Mouse (Mus musculus) midbrain, embryonic 14.5 days (tissue): ENCODE measurements at regions not wholly inside any gene's neighbourhood (a gene's known extent, or its start where the extent isn't known, plus 50 kb on each side); places are given as distances from the start of the nearest gene placed in this dataset.
A peak's percentile ranks its signal among the peaks of the same experiment; 100 is the strongest.

Source experiments
- ATAC-seq: fragments of 200-750 bp; cut with Nextera tagmentation; 2 replicates; pipeline ENCODE4 v1.8.0; 2017; ENCODE audit warnings: moderate number of reproducible peaks, moderate library complexity; ENCODE audit not compliant: low FRiP score, low TSS enrichment
- DNase-seq: peaks from one replicate; pipeline ENCODE4 v3.0.0-alpha.2; 2015
- H3K27ac ChIP-seq: fragments of 300-500 bp; sonication (generic); replicated peaks from 2 replicates; pipeline ENCODE4 v1.5.1; 2014; ENCODE audit warnings: mild to moderate bottlenecking, low read depth, low read length, moderate library complexity
- H3K27me3 ChIP-seq: fragments of 300-500 bp; sonication (generic); 2 replicates; pipeline ENCODE4 v1.6.1; 2014; ENCODE audit warnings: low read length, control low read depth, mixed read lengths; ENCODE audit not compliant: control insufficient read depth, insufficient read depth
- H3K36me3 ChIP-seq: fragments of 300-500 bp; sonication (generic); 2 replicates; pipeline ENCODE4 v1.6.1; 2014; ENCODE audit warnings: low read length, control low read depth; ENCODE audit not compliant: control insufficient read depth, insufficient read depth
- H3K4me1 ChIP-seq: fragments of 300-500 bp; sonication (generic); 2 replicates; pipeline ENCODE4 v1.6.1; 2014; ENCODE audit warnings: mild to moderate bottlenecking, antibody characterized with exemption, low read length, control low read depth; ENCODE audit not compliant: control insufficient read depth, insufficient read depth
- H3K4me2 ChIP-seq: fragments of 300-500 bp; sonication (generic); 2 replicates; pipeline ENCODE4 v1.6.1; 2014; ENCODE audit warnings: mild to moderate bottlenecking, low read length, moderate library complexity
- H3K4me3 ChIP-seq: fragments of 300-500 bp; sonication (generic); replicated peaks from 2 replicates; pipeline ENCODE4 v1.5.1; 2014; ENCODE audit warnings: low read depth, low read length
- H3K9ac ChIP-seq: fragments of 300-500 bp; sonication (generic); replicated peaks from 2 replicates; pipeline ENCODE4 v1.6.1; 2014; ENCODE audit warnings: mild to moderate bottlenecking, low read length, moderate library complexity
- H3K9me3 ChIP-seq: fragments of 300-500 bp; sonication (generic); 2 replicates; pipeline ENCODE4 v1.6.1; 2016; ENCODE audit warnings: low read length, control low read depth, mixed read lengths; ENCODE audit not compliant: control insufficient read depth
- WGBS: fragments of 180-500 bp; shearing (Covaris S2); extraction: QIAGEN DNeasy Blood & Tissue Kit; methylation state at CpG from one replicate; pipeline ENCODE4 v1.1.7; 2014; 5-methylcytosine and 5-hydroxymethylcytosine counted together

GRCm38 (mm10) chr12:39695322-39695721 is 342.5 kb downstream of the Arl4a start:
- Histone ChIP-seq H3K9ac (no peak overlapping the region), H3K36me3 (no peaks in the 10 kb centered on the region), H3K9me3 (no peaks in the 10 kb centered on the region), H3K27me3 (no peaks in the 10 kb centered on the region), H3K27ac (no peak overlapping the region), H3K4me3 (no peak overlapping the region), H3K4me2 (no peak overlapping the region), H3K4me1 (no peaks in the 10 kb centered on the region)
- ATAC-seq: no peak
- WGBS: 85% methylated on average over 1 of the region's 1 CpGs
- DNase-seq: no peak

DNA sequence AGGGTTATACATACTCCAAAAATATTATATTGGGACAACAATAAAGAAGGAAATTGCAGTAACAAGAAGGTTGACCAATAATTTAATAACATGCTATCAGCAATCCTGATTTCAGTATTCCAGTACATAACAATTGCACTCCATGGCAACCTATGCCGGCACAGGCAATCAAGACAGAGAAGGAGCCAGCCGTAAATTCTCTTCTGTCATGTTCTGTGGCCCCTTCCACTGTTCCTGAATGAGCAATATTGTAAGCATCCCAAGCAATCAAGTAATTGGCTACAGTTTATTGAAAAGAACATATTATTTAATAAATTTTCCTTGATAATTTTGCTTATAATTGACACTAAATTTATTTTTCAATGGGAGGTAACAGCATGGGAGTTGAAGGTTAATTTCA is 345.8 kb downstream of the Arl4a start:
- H3K27me3 ChIP-seq: no peaks in the 10 kb centered on the region
- no peaks in the 10 kb centered on the region for H3K36me3 ChIP-seq
- no peak overlapping the region for H3K27ac ChIP-seq
- H3K4me3 ChIP-seq: no peak overlapping the region
- ATAC-seq (no peak), DNase-seq (no peak)
- H3K9ac ChIP-seq: no peak overlapping the region
- 63% methylated on average over 2 of the region's 2 CpGs for WGBS
- H3K9me3 ChIP-seq: no peaks in the 10 kb centered on the region
- no peak overlapping the region for H3K4me2 ChIP-seq
- H3K4me1 ChIP-seq: no peaks in the 10 kb centered on the region

DNA sequence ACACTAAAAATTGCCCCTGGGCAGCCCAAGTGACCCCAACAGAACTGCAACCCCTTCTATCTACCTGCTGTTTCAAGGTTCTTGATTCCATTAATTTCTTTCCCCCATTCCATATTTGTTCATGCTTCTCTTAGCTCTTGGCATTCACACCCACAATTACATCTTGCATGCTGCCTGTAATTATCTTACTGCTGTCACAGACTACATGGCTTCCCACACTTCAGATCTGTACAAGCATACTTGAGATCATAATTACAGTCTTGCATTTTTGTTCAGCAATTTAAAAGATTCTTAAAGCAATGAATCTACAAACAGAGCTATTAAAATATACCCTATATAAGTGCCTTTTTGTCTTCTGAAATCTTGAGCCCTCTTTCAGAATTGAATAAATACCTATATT is 352.4 kb downstream of the Arl4a start:
- H3K4me1 ChIP-seq: no peaks in the 10 kb centered on the region
- no peak overlapping the region for H3K9ac ChIP-seq
- no peaks in the 10 kb centered on the region for H3K36me3 ChIP-seq
- H3K4me3 ChIP-seq: no peak overlapping the region
- ATAC-seq (no peak), DNase-seq (no peak)
- H3K4me2 ChIP-seq: no peak overlapping the region
- no peak overlapping the region for H3K27ac ChIP-seq
- no peaks in the 10 kb centered on the region for H3K27me3 ChIP-seq
- no peaks in the 10 kb centered on the region for H3K9me3 ChIP-seq

DNA sequence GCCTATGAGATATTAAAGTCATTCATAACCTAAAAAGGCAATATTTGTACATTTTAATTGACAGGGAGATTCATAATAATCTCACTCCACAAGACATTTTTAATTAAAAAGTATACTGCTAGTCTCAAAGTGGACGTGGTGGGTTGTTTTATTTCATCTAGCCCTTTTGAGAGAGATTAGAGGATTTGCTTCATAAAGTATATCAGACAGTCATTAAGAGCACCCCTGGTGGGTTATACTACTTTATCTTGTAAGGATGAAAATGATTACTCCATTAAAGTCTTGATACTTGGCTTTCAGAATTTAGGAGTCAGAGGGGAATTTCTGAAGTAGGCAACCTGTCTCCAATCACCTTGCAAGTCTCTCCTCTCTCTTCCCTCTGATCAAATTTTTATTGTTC is 355.7 kb downstream of the Arl4a start:
- Histone ChIP-seq H3K4me3 (no peak overlapping the region), H3K9ac (no peak overlapping the region), H3K4me1 (no peaks in the 10 kb centered on the region), H3K4me2 (no peak overlapping the region), H3K27ac (no peak overlapping the region), H3K9me3 (no peaks in the 10 kb centered on the region), H3K36me3 (no peaks in the 10 kb centered on the region), H3K27me3 (no peaks in the 10 kb centered on the region)
- 55% methylated on average over 1 of the region's 1 CpGs for WGBS
- no peak for ATAC-seq
- DNase-seq: no peak

- Histone ChIP-seq H3K4me2 (no peak overlapping the region), H3K4me3 (no peak overlapping the region), H3K27ac (no peak overlapping the region), H3K9ac (no peak overlapping the region), H3K36me3 (no peaks in the 10 kb centered on the region), H3K9me3 (no peaks in the 10 kb centered on the region), H3K4me1 (no peaks in the 10 kb centered on the region), H3K27me3 (no peaks in the 10 kb centered on the region)
- WGBS: 95% methylated on average over 2 of the region's 2 CpGs
- DNase-seq (no peak), ATAC-seq (no peak)
These were observed 362.2 kb downstream of the Arl4a start for GRCm38 (mm10) chr12:39675608-39676007.

GRCm38 (mm10) chr12:39667701-39668100 is 370.1 kb downstream of the Arl4a start:
- 7% methylated on average over 2 of the region's 2 CpGs for WGBS
- peak; percentile 37 for DNase-seq
- H3K27me3 ChIP-seq: no peaks in the 10 kb centered on the region
- H3K9ac ChIP-seq: no peak overlapping the region
- ATAC-seq: peak; percentile 69; the same call in 1 of the 2 replicates
- H3K4me3 ChIP-seq: no peak overlapping the region
- H3K4me1 ChIP-seq: peaks cover 4% of the 10 kb centered on the region
- no peaks in the 10 kb centered on the region for H3K9me3 ChIP-seq
- H3K27ac ChIP-seq: no peak overlapping the region
- H3K4me2 ChIP-seq: no peak overlapping the region
- H3K36me3 ChIP-seq: no peaks in the 10 kb centered on the region

- ATAC-seq (peak; percentile 86), DNase-seq (peak; percentile 89)
- H3K4me3 ChIP-seq: no peak overlapping the region
- no peak overlapping the region for H3K9ac ChIP-seq
- no peak overlapping the region for H3K4me2 ChIP-seq
- H3K36me3 ChIP-seq: no peaks in the 10 kb centered on the region
- peaks cover 4% of the 10 kb centered on the region for H3K4me1 ChIP-seq
- no peaks in the 10 kb centered on the region for H3K9me3 ChIP-seq
- 13% methylated on average over 4 of the region's 4 CpGs for WGBS
- no peak overlapping the region for H3K27ac ChIP-seq
- H3K27me3 ChIP-seq: no peaks in the 10 kb centered on the region
These were observed 372.4 kb downstream of the Arl4a start for GRCm38 (mm10) chr12:39665448-39665847.

- no peak overlapping the region for H3K4me3 ChIP-seq
- DNase-seq: no peak
- no peaks in the 10 kb centered on the region for H3K27me3 ChIP-seq
- no peaks in the 10 kb centered on the region for H3K4me1 ChIP-seq
- no peak overlapping the region for H3K4me2 ChIP-seq
- no peaks in the 10 kb centered on the region for H3K36me3 ChIP-seq
- no peak overlapping the region for H3K9ac ChIP-seq
- ATAC-seq: no peak
- 64% methylated on average over 4 of the region's 4 CpGs for WGBS
- no peak overlapping the region for H3K27ac ChIP-seq
- H3K9me3 ChIP-seq: no peaks in the 10 kb centered on the region
These were observed 377.4 kb downstream of the Arl4a start for GRCm38 (mm10) chr12:39660420-39660819.

- Histone ChIP-seq H3K27ac (no peak overlapping the region), H3K9me3 (no peaks in the 10 kb centered on the region), H3K9ac (no peak overlapping the region), H3K4me1 (no peaks in the 10 kb centered on the region), H3K36me3 (no peaks in the 10 kb centered on the region), H3K4me2 (no peak overlapping the region), H3K4me3 (no peak overlapping the region), H3K27me3 (no peaks in the 10 kb centered on the region)
- ATAC-seq (no peak), DNase-seq (no peak)
These were observed 381.2 kb downstream of the Arl4a start for GRCm38 (mm10) chr12:39656606-39657005.
